Mouse (Mus musculus) lung, postnatal 4 days (tissue): ENCODE results near the gene Mtnr1a.

ENCODE experiments used
- DNase-seq, 2 experiments: peaks; one replicate each; pipeline ENCODE4 v3.0.0; 2021

Gene Mtnr1a

DNA sequence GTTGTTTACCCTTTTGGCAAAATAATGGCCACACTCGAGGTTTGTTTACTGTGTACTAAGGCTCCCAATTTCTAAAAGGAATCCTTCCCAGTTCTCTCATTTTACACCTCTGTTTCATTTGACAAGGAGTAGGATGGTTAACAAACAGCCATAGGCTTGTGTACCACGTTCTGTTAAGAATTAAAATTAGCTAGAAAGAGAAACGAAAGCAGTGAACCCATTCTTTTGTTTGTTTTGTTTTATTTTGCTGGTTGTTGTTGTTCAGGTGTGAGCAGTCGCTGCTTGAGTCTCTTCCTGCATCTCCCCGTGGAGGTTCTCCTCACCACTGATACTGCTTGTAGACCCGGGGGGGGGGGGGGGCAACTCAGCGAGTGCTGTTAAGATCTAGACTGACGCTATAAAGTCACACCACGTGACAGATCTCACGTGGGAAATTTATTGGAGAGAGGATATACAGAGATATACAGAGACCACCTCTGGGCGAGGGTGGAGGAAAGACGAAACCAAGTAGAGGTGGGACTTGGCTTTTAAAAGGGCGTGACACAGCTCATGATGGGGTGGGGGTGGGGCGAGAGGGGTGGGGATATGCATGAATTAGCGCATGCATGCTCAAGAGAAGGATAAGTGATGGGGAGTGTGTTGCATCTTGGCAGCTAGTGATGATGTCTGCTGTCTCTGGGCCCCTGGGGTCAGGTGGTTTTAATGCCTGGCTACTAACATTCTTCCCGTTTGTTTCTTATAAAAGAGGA is 41.3 kb downstream of the Mtnr1a start:
- no peak for DNase-seq

DNA sequence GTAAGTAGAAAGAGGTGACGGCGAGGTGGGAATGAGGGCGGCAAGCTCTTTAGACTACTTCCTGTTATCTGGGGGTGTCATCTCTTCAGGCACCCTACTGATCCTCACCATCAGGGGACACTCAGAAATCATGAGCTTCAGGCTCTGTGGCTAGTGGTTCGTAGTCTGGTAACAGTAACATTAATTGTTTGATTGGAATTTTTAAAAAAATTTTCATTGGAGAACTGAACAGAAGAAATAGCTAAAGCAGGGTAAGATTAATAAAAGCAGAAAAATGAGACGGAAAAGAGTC is 41.8 kb downstream of the Mtnr1a start:
- DNase-seq = no peak

DNA sequence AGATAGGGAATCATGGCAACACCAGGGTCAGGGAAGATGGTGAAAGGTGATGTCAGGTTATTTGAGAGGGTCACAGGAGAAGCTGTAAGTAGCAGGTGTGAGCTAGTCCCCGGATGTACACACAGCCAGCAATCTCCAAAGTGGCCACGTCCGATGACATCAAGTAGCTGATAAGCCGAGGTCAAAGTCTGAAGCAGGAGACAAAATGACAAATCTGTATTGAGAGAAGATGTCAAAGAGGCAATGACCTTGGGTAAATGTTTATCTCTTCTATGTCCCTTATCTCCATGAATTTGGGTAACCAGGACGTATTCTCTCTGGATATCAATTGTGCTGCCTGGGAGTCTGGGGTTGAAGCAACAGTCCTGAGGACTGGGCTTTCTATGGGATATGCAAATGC is 42.9 kb downstream of the Mtnr1a start:
- DNase-seq = no peak

DNA sequence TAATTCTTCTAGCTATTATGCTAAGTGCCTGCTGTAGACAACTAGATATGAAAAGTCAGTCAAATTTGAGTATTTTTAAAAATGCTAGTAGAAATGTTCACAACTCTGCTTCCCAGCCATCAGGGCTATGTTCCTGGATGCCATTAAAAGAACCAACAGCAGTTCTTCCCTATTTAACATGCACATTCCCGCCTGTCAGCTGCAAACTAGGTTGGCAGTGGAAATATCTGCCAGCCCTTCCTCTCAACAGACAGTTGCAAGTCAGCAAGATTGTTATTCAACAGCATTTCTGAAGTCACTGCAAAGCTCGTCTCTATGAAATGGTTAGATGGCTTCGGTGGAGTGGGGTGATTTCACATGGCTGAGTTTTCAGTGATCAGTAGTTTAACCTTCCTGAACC is 48.7 kb downstream of the Mtnr1a start:
- no peak for DNase-seq

DNA sequence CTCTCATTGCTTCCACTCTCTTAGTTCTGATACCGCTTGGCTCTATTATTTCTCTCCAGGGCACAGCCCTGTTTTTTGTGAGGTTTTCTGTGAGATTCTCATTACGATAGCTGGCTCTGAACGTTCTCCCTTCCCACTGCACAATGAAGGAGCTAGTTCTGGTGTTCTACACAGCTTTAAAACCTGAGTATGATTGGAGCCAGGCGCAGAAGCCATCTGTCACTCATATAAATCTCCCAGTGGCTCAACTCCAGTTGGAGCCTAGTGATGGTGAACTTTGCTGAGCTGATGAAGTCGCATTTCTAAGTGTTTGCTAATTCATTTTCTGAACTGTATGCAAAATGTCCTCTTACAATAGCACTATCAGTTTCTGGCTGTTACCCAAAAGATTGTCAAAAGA is 56.7 kb downstream of the Mtnr1a start:
- no peak for DNase-seq
